Mouse (Mus musculus) heart, adult 8-10 months (tissue): ENCODE measurements around the gene Stk26. TPM values are rescaled to one million over a fixed set of nuclear protein-coding genes. Genes with fewer than 3 reads are reported as not detected.
A peak's percentile ranks its signal among the peaks of the same experiment; 100 is the strongest.

ENCODE experiments used
- DNase-seq: peaks from one replicate; pipeline ENCODE4 v3.0.0; 2022; ENCODE audit warnings: low spot score
- total RNA-seq, 4 experiments: library from RNA; stranded (reverse); gene quantifications; 2 replicates each; pipeline ENCODE4 v1.2.4; 2022

The Stk26 gene
- total RNA-seq: 1 to 10 TPM; 1.3 to 2.7 (median 1.9) TPM

GRCm38 (mm10) chrX:50840847-50841560 is at the start of gene Stk26:
Gene Stk26 (plus strand): TSS chrX:50841047.
- peak; percentile 8 for DNase-seq

- DNase-seq: no peak
Measured at GRCm38 (mm10) chrX:50793005-50793680, 47.7 kb upstream of the Stk26 start.

GRCm38 (mm10) chrX:50797798-50798197 is 43.0 kb upstream of the Stk26 start:
- no peak for DNase-seq

- no peak for DNase-seq
Measured at GRCm38 (mm10) chrX:50798571-50798970, 42.3 kb upstream of the Stk26 start.

DNA sequence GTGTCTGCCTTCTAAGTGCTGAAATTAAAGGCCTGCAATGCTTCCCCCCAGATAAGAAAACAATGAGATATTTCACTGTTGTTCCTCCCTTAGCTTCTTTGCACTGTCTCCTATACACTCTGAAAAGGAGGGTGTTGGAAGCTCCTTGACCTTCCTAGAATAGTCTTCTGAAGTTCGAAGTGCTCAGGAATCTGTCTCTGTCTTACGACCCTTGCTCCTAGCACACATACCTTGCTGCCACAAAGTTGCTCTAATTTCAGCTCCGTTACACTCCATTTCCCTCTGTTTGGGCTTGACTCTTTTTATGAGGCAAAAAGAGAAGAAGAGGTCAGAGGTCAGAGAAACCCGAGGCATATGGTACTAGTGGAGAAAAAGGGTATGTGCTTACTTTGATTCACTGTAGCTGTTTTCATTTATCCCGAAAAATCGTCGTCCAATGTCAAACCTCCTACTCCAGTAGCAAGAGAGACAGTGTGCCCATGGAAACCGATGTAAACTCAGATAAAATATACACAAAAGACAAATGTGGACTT is 41.1 kb upstream of the Stk26 start:
- DNase-seq: no peak

DNA sequence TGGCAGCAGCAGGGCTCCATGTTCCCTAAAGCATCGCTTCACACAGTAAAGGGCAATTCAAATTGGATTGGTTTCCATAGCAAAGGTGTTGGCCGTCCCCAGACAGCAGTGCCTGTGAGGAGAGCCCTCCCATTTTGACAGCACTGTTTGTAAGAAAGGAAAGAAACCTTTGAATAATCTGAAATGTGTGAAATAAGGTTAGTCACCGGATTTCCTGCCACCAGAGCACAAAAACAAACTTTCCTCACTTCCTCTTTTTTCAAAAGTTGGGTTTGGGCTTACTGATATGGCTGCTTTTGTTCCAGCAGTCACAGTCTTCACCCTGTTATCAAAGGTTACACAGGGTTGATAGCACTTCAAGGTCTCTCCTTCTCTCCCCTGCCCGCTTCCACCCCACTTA is 35.2 kb upstream of the Stk26 start:
- DNase-seq: no peak

DNA sequence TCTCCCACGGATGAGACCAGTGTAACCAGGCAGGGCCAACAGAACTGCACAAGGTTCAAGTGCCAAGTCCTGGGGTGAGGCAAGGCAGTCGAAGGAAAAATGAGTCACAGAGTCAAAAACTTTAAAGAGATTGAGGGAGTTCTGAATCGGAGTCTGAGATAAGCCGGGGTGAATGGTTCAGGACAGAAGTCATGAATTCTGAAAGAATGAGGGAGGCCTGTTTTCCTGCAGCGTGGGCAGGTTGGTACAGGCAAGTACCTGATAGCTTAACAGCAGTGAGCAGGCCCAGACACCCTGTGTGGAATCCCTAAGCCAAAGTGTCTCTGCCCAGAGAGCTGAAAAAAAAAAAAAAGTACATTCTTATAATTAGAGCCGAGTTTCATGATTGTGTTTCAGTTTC is 17.0 kb upstream of the Stk26 start:
- no peak for DNase-seq

DNA sequence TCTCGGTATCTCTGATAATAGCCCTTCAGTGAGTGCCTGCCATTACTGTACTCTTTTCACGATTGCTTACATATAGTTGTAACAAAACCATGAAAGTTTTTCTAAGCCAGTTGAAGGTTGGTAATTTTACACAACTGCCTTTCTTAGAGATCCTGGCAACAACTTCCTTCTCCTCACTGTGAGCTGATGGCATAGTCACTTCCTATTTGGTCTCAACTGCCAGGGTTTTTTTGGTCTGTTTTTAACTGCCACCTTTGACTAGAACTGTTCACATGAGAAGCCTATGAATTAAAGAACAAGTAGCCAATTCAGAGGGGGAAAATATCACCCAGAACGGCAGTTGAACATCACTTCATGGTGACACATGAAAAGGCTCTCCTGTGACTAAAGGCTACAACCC is 5.3 kb upstream of the Stk26 start:
- DNase-seq: no peak

GRCm38 (mm10) chrX:50836029-50836691 is 4.7 kb upstream of the Stk26 start:
- DNase-seq: no peak

- no peak for DNase-seq
Measured at GRCm38 (mm10) chrX:50841587-50841986, 740 bp downstream of the Stk26 start.

DNA sequence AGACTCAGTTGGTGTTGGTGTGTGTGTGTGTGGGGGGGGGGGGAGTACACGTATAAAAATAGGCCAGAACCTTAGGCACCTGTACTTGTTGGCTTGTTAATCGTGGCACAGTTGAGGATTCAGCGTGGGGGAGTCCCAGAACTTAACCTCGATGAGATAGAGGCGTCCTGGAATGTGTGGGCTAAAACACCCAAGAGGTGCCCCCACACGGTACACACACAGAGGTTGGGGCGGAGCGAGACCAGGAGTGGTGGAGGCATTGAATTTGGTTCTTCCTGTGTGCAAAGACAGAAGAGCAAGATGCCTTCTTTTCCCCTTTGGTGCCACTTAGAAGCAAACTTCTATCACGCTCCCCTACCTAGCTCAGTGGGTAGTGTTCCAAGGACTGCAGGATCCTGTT is 1.2 kb downstream of the Stk26 start:
- no peak for DNase-seq

- DNase-seq: no peak
Measured at GRCm38 (mm10) chrX:50850428-50851184, 9.8 kb downstream of the Stk26 start.

DNA sequence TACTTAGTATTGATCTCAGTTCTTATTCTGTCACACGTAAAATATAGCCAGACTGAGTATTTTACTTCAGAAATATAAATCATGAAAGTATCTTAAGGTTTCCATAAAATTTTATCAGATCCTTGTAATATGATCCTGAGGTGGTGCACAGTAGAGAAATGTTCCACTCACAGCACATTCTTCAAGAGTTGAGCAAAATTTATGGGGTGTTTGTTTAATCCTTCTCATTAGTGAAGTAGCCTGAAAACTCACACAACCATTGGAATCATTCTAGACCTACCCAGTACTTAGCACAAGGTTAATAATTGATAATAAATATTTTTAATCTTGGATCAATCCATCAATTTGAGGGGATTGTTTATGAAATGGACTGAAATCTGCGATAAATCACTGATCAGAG is 22.9 kb downstream of the Stk26 start:
- no peak for DNase-seq

- no peak for DNase-seq
Measured at GRCm38 (mm10) chrX:50864734-50865133, 23.9 kb downstream of the Stk26 start.

DNA sequence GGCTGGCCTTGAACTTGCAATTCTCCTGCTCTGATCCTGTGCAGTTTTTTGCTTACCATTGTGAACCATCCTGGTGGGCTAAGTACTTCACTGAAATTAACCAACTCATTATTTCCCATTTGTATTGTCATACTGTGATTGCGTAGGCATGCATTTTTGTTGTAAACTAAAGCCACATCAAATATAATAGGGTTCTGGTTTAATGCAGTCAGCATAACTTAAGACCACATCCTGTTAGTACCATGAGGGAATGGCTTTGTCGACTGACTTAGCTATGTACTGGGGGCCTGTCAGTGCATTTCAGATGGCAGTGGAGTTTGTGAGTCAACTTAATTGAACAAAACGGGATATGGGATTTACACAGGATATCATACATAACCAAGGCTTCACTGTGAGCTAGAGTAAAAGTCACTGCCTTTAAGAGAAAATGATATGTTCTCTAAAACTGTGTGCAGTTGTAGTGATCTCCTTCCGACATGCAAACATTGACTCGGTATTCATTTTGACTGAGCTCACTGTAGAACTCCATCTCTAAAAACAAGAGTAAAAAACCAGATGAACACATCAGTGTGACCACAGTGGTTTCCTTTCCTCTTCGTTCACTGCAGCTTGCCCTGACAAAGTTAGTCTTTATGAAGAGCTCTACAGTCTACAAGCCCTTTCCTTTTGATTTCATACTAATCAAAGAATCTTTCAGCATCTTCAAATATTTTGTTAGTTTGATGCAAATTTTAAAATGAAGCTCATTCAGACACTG is 33.6 kb downstream of the Stk26 start:
- no peak for DNase-seq

GRCm38 (mm10) chrX:50887999-50888398 is 47.2 kb downstream of the Stk26 start:
- no peak for DNase-seq

DNA sequence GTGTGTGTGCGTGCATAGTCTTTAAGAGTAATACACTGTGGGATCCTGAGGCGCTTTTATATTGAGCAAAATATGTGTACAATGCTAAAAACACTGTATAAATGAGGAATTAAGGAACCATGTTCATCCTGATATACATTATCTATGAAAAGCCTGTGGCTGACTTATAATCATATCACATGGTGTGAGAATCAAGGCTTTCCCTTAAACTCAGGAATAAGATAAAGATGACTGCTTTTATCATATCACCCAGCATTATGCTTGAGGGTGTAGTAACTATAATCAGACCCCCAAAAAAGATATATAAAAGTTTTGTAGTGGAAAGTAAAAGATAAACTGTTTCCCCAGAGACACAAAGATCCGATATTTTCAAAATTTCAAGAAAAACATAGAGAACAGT is 62.6 kb downstream of the Stk26 start:
- DNase-seq: no peak

- DNase-seq: no peak
Measured at GRCm38 (mm10) chrX:50909915-50910314, 69.1 kb downstream of the Stk26 start.

- no peak for DNase-seq
Measured at GRCm38 (mm10) chrX:50917389-50917788, 76.5 kb downstream of the Stk26 start.

- DNase-seq: no peak
Measured at GRCm38 (mm10) chrX:50918754-50919153, 77.9 kb downstream of the Stk26 start.
